Comparison of ENCODE assay signal across 20 mouse cellular contexts in the genomic region with DNA sequence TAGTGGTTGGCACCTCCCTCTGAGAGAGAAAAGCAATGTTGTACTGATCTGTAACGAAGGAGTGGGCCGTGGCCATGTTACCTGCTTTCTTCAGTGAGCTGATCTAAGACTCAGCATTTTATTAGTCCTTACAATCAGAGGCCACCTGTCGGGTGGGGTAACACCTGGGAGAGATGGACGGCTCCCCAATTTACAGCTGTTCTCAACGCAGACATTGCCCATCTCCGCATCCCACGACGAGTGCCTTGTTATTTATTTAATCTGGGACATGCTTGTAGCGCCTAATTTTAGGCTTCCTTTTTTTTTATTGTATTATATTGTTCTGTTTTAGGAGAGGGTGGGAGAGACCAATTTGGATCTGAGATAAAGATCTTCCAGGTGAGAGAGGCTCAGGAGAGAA.
DNase-seq lines count a peak whose midpoint lies in the region; ATAC-seq and TF ChIP-seq lines count a peak whose summit lies in the region.
"Had no signal": no experiment of that assay in that cellular context is flagged by ENCODE, and none has a peak within 500 bp of the region (broad histone marks: within the 10 kb centered on the region; RNA-seq: fewer than 3 reads in every experiment).

No protein-coding gene starts in this region.

- peaks cover 2% of the 10 kb centered on the region for H3K36me3 ChIP-seq in heart, embryonic 12.5 days
- no peaks in the 10 kb centered on the region for H3K36me3 ChIP-seq in hindbrain, embryonic 14.5 days (replicated peaks; ENCODE audit: control insufficient read depth, insufficient read depth)
- no peaks in the 10 kb centered on the region for H3K36me3 ChIP-seq in hindbrain, embryonic 13.5 days
- H3K36me3 ChIP-seq in stomach, embryonic 15.5 days = no peaks in the 10 kb centered on the region
- no peaks in the 10 kb centered on the region for H3K36me3 ChIP-seq in stomach, postnatal 0 days (ENCODE audit: control insufficient read depth, insufficient read depth, low read length)
- no peaks in the 10 kb centered on the region for H3K36me3 ChIP-seq in lung, postnatal 0 days (ENCODE audit: insufficient read depth, low read length)
- H3K36me3 ChIP-seq: G1E; midbrain, embryonic 12.5 days; neural tube, embryonic 12.5 days had no signal

- no peak for DNase-seq in heart, postnatal 4 days
- no peak for DNase-seq in hindbrain, embryonic 14.5 days (ENCODE audit: low spot score)
- DNase-seq in stomach, postnatal 0 days (ENCODE audit: low spot score) = no peak
- DNase-seq in lung, postnatal 0 days (ENCODE audit: low spot score) = no peak
- DNase-seq: B cell, adult 2 months; forebrain, postnatal 0 days; lung, adult 18-20 months; retina, postnatal 1 day; right cerebral cortex, postnatal 25 days; spleen, adult 18-20 months; thymus, postnatal 14 days had no signal

- WGBS in heart, embryonic 12.5 days = 72% methylated on average over 9 of the region's 9 CpGs
- WGBS in hindbrain, embryonic 14.5 days = 81% methylated on average over 9 of the region's 9 CpGs
- 82% methylated on average over 9 of the region's 9 CpGs for WGBS in hindbrain, embryonic 13.5 days
- WGBS in stomach, embryonic 15.5 days = 51% methylated on average over 9 of the region's 9 CpGs
- 51% methylated on average over 9 of the region's 9 CpGs for WGBS in stomach, postnatal 0 days
- WGBS in lung, postnatal 0 days = 58% methylated on average over 9 of the region's 9 CpGs

- no peaks in the 10 kb centered on the region for H3K9me3 ChIP-seq in heart, embryonic 12.5 days (replicated peaks)
- H3K9me3 ChIP-seq in hindbrain, embryonic 14.5 days (ENCODE audit: control insufficient read depth, low read length) = no peaks in the 10 kb centered on the region
- H3K9me3 ChIP-seq in hindbrain, embryonic 13.5 days = no peaks in the 10 kb centered on the region
- H3K9me3 ChIP-seq in stomach, embryonic 15.5 days = no peaks in the 10 kb centered on the region
- H3K9me3 ChIP-seq in stomach, postnatal 0 days (ENCODE audit: control insufficient read depth, low read length) = no peaks in the 10 kb centered on the region
- no peaks in the 10 kb centered on the region for H3K9me3 ChIP-seq in lung, postnatal 0 days (ENCODE audit: low read length)
- H3K9me3 ChIP-seq: neural tube, embryonic 12.5 days had no signal

- no peak overlapping the region for H3K4me3 ChIP-seq in heart, embryonic 12.5 days
- H3K4me3 ChIP-seq in hindbrain, embryonic 14.5 days (replicated peaks; ENCODE audit: low read length) = no peak overlapping the region
- H3K4me3 ChIP-seq in hindbrain, embryonic 13.5 days = no peak overlapping the region
- no peak overlapping the region for H3K4me3 ChIP-seq in stomach, embryonic 15.5 days (replicated peaks)
- no peak overlapping the region for H3K4me3 ChIP-seq in stomach, postnatal 0 days (ENCODE audit: low read depth, low read length)
- H3K4me3 ChIP-seq in lung, postnatal 0 days (ENCODE audit: low read depth, low read length) = no peak overlapping the region
- H3K4me3 ChIP-seq: layer of hippocampus, adult 2 months; midbrain, embryonic 12.5 days; neural tube, embryonic 12.5 days had no signal

- ATAC-seq in heart, embryonic 12.5 days (ENCODE audit: insufficient number of reproducible peaks, low FRiP score) = no peak
- ATAC-seq in hindbrain, embryonic 14.5 days (ENCODE audit: low FRiP score) = no peak
- no peak for ATAC-seq in hindbrain, embryonic 13.5 days (ENCODE audit: low FRiP score)
- ATAC-seq in stomach, embryonic 15.5 days (ENCODE audit: insufficient read depth, low FRiP score, low read depth) = no peak; the same call in 1 of the 2 replicates
- ATAC-seq in stomach, postnatal 0 days (ENCODE audit: low FRiP score, low TSS enrichment) = no peak
- ATAC-seq in lung, postnatal 0 days = no peak

- TF ChIP-seq CTCF in stomach, postnatal 0 days (IDR thresholded peaks at IDR 0.05; ENCODE audit: low read depth) = no peak
- no peak for TF ChIP-seq CTCF in lung, postnatal 0 days (IDR thresholded peaks at IDR 0.05)

- peaks cover 34% of the 10 kb centered on the region for H3K4me1 ChIP-seq in heart, embryonic 12.5 days (replicated peaks)
- peaks cover 17% of the 10 kb centered on the region; the same call in 1 of the 2 replicates for H3K4me1 ChIP-seq in hindbrain, embryonic 14.5 days (replicated peaks; ENCODE audit: control insufficient read depth, insufficient read depth, low read length)
- peaks cover 29% of the 10 kb centered on the region for H3K4me1 ChIP-seq in hindbrain, embryonic 13.5 days (replicated peaks)
- peaks cover 14% of the 10 kb centered on the region for H3K4me1 ChIP-seq in stomach, embryonic 15.5 days
- peaks cover 2% of the 10 kb centered on the region; the same call in 1 of the 2 replicates for H3K4me1 ChIP-seq in stomach, postnatal 0 days (replicated peaks; ENCODE audit: control insufficient read depth, insufficient read depth)
- no peaks in the 10 kb centered on the region for H3K4me1 ChIP-seq in lung, postnatal 0 days (ENCODE audit: insufficient read depth, low read depth, low read length)

- peak overlapping the region; percentile 47; the same call in 1 of the 2 replicates for H3K9ac ChIP-seq in heart, embryonic 12.5 days
- no peak overlapping the region for H3K9ac ChIP-seq in hindbrain, embryonic 14.5 days
- H3K9ac ChIP-seq in hindbrain, embryonic 13.5 days = no peak overlapping the region
- H3K9ac ChIP-seq in stomach, embryonic 15.5 days = no peak overlapping the region
- H3K9ac ChIP-seq in stomach, postnatal 0 days (ENCODE audit: low read length) = no peak overlapping the region
- H3K9ac ChIP-seq in lung, postnatal 0 days (replicated peaks; ENCODE audit: low read depth) = no peak overlapping the region
- H3K9ac ChIP-seq: forebrain, postnatal 0 days; midbrain, embryonic 12.5 days; neural tube, embryonic 12.5 days had no signal

- no peak overlapping the region; the same call in 1 of the 2 replicates for H3K27ac ChIP-seq in heart, embryonic 12.5 days (ENCODE audit: poor library complexity, severe bottlenecking)
- peak overlapping the region; percentile 5; the same call in 1 of the 2 replicates for H3K27ac ChIP-seq in hindbrain, embryonic 14.5 days
- H3K27ac ChIP-seq in hindbrain, embryonic 13.5 days = no peak overlapping the region
- peak overlapping the region; percentile 63; the same call in 1 of the 2 replicates for H3K27ac ChIP-seq in stomach, embryonic 15.5 days
- no peak overlapping the region for H3K27ac ChIP-seq in stomach, postnatal 0 days (replicated peaks)
- H3K27ac ChIP-seq in lung, postnatal 0 days (ENCODE audit: low read length) = no peak overlapping the region
- H3K27ac ChIP-seq: layer of hippocampus, adult 2 months; neural tube, embryonic 12.5 days had no signal

- no peak for TF ChIP-seq EP300 in stomach, postnatal 0 days (optimal IDR thresholded peaks at IDR 0.05)
- TF ChIP-seq EP300 in lung, postnatal 0 days (IDR thresholded peaks at IDR 0.05) = no peak

- H3K27me3 ChIP-seq in heart, embryonic 12.5 days (replicated peaks) = no peaks in the 10 kb centered on the region
- H3K27me3 ChIP-seq in hindbrain, embryonic 14.5 days (ENCODE audit: control insufficient read depth, insufficient read depth, low read length) = no peaks in the 10 kb centered on the region
- peaks cover 4% of the 10 kb centered on the region; the same call in 1 of the 2 replicates for H3K27me3 ChIP-seq in hindbrain, embryonic 13.5 days
- H3K27me3 ChIP-seq in stomach, embryonic 15.5 days (replicated peaks) = no peaks in the 10 kb centered on the region
- H3K27me3 ChIP-seq in stomach, postnatal 0 days (ENCODE audit: control insufficient read depth, insufficient read depth, low read length) = no peaks in the 10 kb centered on the region
- 0 out of 2 replicates have a peak, but pooled peaks cover 3% of the 10 kb centered on the region for H3K27me3 ChIP-seq in lung, postnatal 0 days (replicated peaks; ENCODE audit: insufficient read depth, low read length)
- H3K27me3 ChIP-seq: CH12.LX; midbrain, embryonic 12.5 days; neural tube, embryonic 12.5 days; Patski had no signal

- peak overlapping the region; percentile 38; the same call in 1 of the 2 replicates for H3K4me2 ChIP-seq in heart, embryonic 12.5 days
- H3K4me2 ChIP-seq in hindbrain, embryonic 14.5 days (replicated peaks) = no peak overlapping the region
- H3K4me2 ChIP-seq in hindbrain, embryonic 13.5 days = no peak overlapping the region
- no peak overlapping the region for H3K4me2 ChIP-seq in stomach, embryonic 15.5 days
- no peak overlapping the region for H3K4me2 ChIP-seq in stomach, postnatal 0 days (replicated peaks; ENCODE audit: low read depth)
- H3K4me2 ChIP-seq in lung, postnatal 0 days (replicated peaks; ENCODE audit: low read depth, low read length) = no peak overlapping the region

Comparison
In these comparisons a context has a peak if more than half of its experiments do, and no peak if none do; other contexts are left out.
1. H3K27ac ChIP-seq: peak in hindbrain, embryonic 14.5 days (single experiment) and stomach, embryonic 15.5 days (single experiment); none in heart, embryonic 12.5 days (single experiment), hindbrain, embryonic 13.5 days (single experiment), stomach, postnatal 0 days (single experiment) and lung, postnatal 0 days (single experiment).